Mouse (Mus musculus) neural tube, embryonic 14.5 days (tissue): Measurements from ENCODE around the gene Pdlim7. TPM values are rescaled to one million over a fixed set of nuclear protein-coding genes. Genes with fewer than 3 reads are reported as not detected.

Experiments
- ATAC-seq: fragments of 200-750 bp; cut with Nextera tagmentation; 2 replicates; pipeline ENCODE4 v1.8.0; 2017; ENCODE audit warnings: low read depth, mild to moderate bottlenecking, moderate TSS enrichment, moderate library complexity
- H3K27ac ChIP-seq: fragments of 300-500 bp; sonication (generic); 2 replicates; pipeline ENCODE4 v1.5.1; 2014; ENCODE audit warnings: low read depth, mild to moderate bottlenecking, control low read depth, low read length, moderate library complexity, mixed read lengths
- H3K27me3 ChIP-seq: fragments of 300-500 bp; sonication (generic); 2 replicates; pipeline ENCODE4 v1.6.1; 2014; ENCODE audit warnings: low read length; ENCODE audit not compliant: control insufficient read depth, insufficient read depth
- H3K36me3 ChIP-seq: fragments of 300-500 bp; sonication (generic); 2 replicates; pipeline ENCODE4 v1.6.1; 2014; ENCODE audit warnings: low read length, mixed read lengths; ENCODE audit not compliant: control insufficient read depth, insufficient read depth
- H3K4me1 ChIP-seq: fragments of 300-500 bp; sonication (generic); 2 replicates; pipeline ENCODE4 v1.6.1; 2014; ENCODE audit warnings: low read length; ENCODE audit not compliant: control insufficient read depth, insufficient read depth
- H3K4me2 ChIP-seq: fragments of 300-500 bp; sonication (generic); 2 replicates; pipeline ENCODE4 v1.6.1; 2014; ENCODE audit warnings: mild to moderate bottlenecking, low read depth, low read length, control low read depth
- H3K4me3 ChIP-seq: fragments of 300-500 bp; sonication (generic); 2 replicates; pipeline ENCODE4 v1.5.1; 2014; ENCODE audit warnings: low read depth, low read length, control low read depth, mixed read lengths
- H3K9ac ChIP-seq: fragments of 300-500 bp; sonication (generic); replicated peaks from 2 replicates; pipeline ENCODE4 v1.6.1; 2014; ENCODE audit warnings: low read depth, mild to moderate bottlenecking, control low read depth, low read length, mixed read lengths
- H3K9me3 ChIP-seq: fragments of 300-500 bp; sonication (generic); 2 replicates; pipeline ENCODE4 v1.6.1; 2016; ENCODE audit warnings: low read length; ENCODE audit not compliant: control insufficient read depth
- WGBS: fragments of 180-500 bp; shearing (Covaris S2); extraction: QIAGEN DNeasy Blood & Tissue Kit; methylation state at CpG from one replicate; pipeline ENCODE4 v1.1.7; 2014; 5-methylcytosine and 5-hydroxymethylcytosine counted together
- polyA plus RNA-seq: library from polyadenylated mRNA; unstranded; fragments of >200 nt; fragmentation: Nextera tagmentation; extraction: Ambion mirVana; gene quantifications from 2 replicates; pipeline ENCODE4 v1.2.1, GENCODE M21; 2014

Pdlim7 gene
- polyA plus RNA-seq, 1 experiment from 2014 or later = 163 TPM

- Histone ChIP-seq H3K9me3 (no peaks in the 10 kb centered on the region), H3K4me2 (no peak overlapping the region), H3K4me3 (no peak overlapping the region), H3K4me1 (no peaks in the 10 kb centered on the region), H3K9ac (no peak overlapping the region), H3K36me3 (peaks cover 71% of the 10 kb centered on the region), H3K27me3 (no peaks in the 10 kb centered on the region), H3K27ac (no peak overlapping the region)
- no peak for ATAC-seq
- WGBS = 87% methylated on average over 2 of the region's 2 CpGs
Observed at GRCm38 (mm10) chr13:55540933-55541332, 27.5 kb upstream of the Pdlim7 start.

GRCm38 (mm10) chr13:55536194-55537175, 23.0 kb upstream of the Pdlim7 start, which contains the start of gene Ddx41:
TSS of gene Ddx41 (minus strand) at chr13:55536658.
- peak within 1 kb of the TSS; percentile 80 for H3K9ac ChIP-seq
- H3K27ac ChIP-seq = peak within 1 kb of the TSS; percentile 75
- H3K9me3 ChIP-seq = no peaks in the 10 kb centered on the region
- H3K4me2 ChIP-seq = peak within 1 kb of the TSS; percentile 89
- peaks cover 46% of the 10 kb centered on the region for H3K36me3 ChIP-seq
- peaks cover 9% of the 10 kb centered on the region for H3K4me1 ChIP-seq
- ATAC-seq = peak; percentile 98
- 1% methylated on average over 64 of the region's 70 CpGs for WGBS
- peak within 1 kb of the TSS; percentile 78 for H3K4me3 ChIP-seq
- no peaks in the 10 kb centered on the region for H3K27me3 ChIP-seq

GRCm38 (mm10) chr13:55535796-55536193, 22.3 kb upstream of the Pdlim7 start:
- peaks cover 44% of the 10 kb centered on the region for H3K36me3 ChIP-seq
- H3K4me2 ChIP-seq = peak overlapping the region; percentile 89
- peaks cover 9% of the 10 kb centered on the region for H3K4me1 ChIP-seq
- H3K9ac ChIP-seq = peak overlapping the region; percentile 80
- H3K27me3 ChIP-seq = no peaks in the 10 kb centered on the region
- ATAC-seq = no peak; the same call in none of the 2 replicates
- 16% methylated on average over 17 of the region's 17 CpGs for WGBS
- no peaks in the 10 kb centered on the region for H3K9me3 ChIP-seq
- peak overlapping the region; percentile 75 for H3K27ac ChIP-seq
- peak overlapping the region; percentile 78 for H3K4me3 ChIP-seq

GRCm38 (mm10) chr13:55535191-55535590, 21.7 kb upstream of the Pdlim7 start:
- H3K9me3 ChIP-seq = no peaks in the 10 kb centered on the region
- peak overlapping the region; percentile 89 for H3K4me2 ChIP-seq
- 95% methylated on average over 15 of the region's 15 CpGs for WGBS
- ATAC-seq = no peak
- no peaks in the 10 kb centered on the region for H3K27me3 ChIP-seq
- no peak overlapping the region for H3K27ac ChIP-seq
- peak overlapping the region; percentile 78 for H3K4me3 ChIP-seq
- H3K9ac ChIP-seq = peak overlapping the region; percentile 80; the same call in 1 of the 2 replicates
- H3K36me3 ChIP-seq = peaks cover 44% of the 10 kb centered on the region
- peaks cover 9% of the 10 kb centered on the region for H3K4me1 ChIP-seq

- 87% methylated on average over 8 of the region's 8 CpGs for WGBS
- Histone ChIP-seq H3K27me3 (no peaks in the 10 kb centered on the region), H3K4me2 (no peak within 1 kb of the TSS), H3K4me3 (no peak within 1 kb of the TSS), H3K4me1 (no peaks in the 10 kb centered on the region), H3K36me3 (peaks cover 40% of the 10 kb centered on the region), H3K9me3 (no peaks in the 10 kb centered on the region), H3K9ac (no peak within 1 kb of the TSS), H3K27ac (no peak within 1 kb of the TSS)
- ATAC-seq = no peak
Observed at GRCm38 (mm10) chr13:55529198-55529915, 15.9 kb upstream of the Pdlim7 start, which contains the start of gene Dok3. TSS of gene Dok3 (minus strand) at chr13:55529296.

GRCm38 (mm10) chr13:55527834-55528772, 14.6 kb upstream of the Pdlim7 start:
- WGBS = 84% methylated on average over 18 of the region's 18 CpGs
- no peak overlapping the region for H3K27ac ChIP-seq
- H3K9me3 ChIP-seq = no peaks in the 10 kb centered on the region
- no peak overlapping the region for H3K4me3 ChIP-seq
- no peaks in the 10 kb centered on the region for H3K4me1 ChIP-seq
- H3K36me3 ChIP-seq = peaks cover 36% of the 10 kb centered on the region
- H3K27me3 ChIP-seq = no peaks in the 10 kb centered on the region
- no peak overlapping the region for H3K9ac ChIP-seq
- H3K4me2 ChIP-seq = no peak overlapping the region
- ATAC-seq = no peak

GRCm38 (mm10) chr13:55527212-55527611, 13.7 kb upstream of the Pdlim7 start:
- peaks cover 30% of the 10 kb centered on the region for H3K36me3 ChIP-seq
- H3K4me2 ChIP-seq = no peak overlapping the region
- H3K4me1 ChIP-seq = no peaks in the 10 kb centered on the region
- H3K9ac ChIP-seq = no peak overlapping the region
- no peak overlapping the region for H3K27ac ChIP-seq
- whole genome bisulfite sequencing = 82% methylated on average over 16 of the region's 16 CpGs
- no peak overlapping the region for H3K4me3 ChIP-seq
- ATAC-seq = 0 out of 2 replicates have a peak, but pooled peaks have one; percentile 28
- no peaks in the 10 kb centered on the region for H3K9me3 ChIP-seq
- H3K27me3 ChIP-seq = no peaks in the 10 kb centered on the region
